Mouse (Mus musculus) gonadal fat pad, adult 2 months (tissue): ENCODE data around the gene Mcoln2. TPM values are rescaled to one million over a fixed set of nuclear protein-coding genes. Genes with fewer than 3 reads are reported as not detected.

Source experiments
- DNase-seq: peaks from one replicate; pipeline ENCODE4 v3.0.0-alpha.2; 2012; ENCODE audit warnings: low read depth
- polyA plus RNA-seq: library from polyadenylated mRNA; depleted of rRNA; stranded (reverse); fragments of >200 nt; gene quantifications from 2 replicates; pipeline ENCODE4 v1.2.3, GENCODE M21; 2012; rRNA removed

Mcoln2 gene
- 0.41 and 0.47 TPM in 2 replicates for polyA plus RNA-seq

DNA sequence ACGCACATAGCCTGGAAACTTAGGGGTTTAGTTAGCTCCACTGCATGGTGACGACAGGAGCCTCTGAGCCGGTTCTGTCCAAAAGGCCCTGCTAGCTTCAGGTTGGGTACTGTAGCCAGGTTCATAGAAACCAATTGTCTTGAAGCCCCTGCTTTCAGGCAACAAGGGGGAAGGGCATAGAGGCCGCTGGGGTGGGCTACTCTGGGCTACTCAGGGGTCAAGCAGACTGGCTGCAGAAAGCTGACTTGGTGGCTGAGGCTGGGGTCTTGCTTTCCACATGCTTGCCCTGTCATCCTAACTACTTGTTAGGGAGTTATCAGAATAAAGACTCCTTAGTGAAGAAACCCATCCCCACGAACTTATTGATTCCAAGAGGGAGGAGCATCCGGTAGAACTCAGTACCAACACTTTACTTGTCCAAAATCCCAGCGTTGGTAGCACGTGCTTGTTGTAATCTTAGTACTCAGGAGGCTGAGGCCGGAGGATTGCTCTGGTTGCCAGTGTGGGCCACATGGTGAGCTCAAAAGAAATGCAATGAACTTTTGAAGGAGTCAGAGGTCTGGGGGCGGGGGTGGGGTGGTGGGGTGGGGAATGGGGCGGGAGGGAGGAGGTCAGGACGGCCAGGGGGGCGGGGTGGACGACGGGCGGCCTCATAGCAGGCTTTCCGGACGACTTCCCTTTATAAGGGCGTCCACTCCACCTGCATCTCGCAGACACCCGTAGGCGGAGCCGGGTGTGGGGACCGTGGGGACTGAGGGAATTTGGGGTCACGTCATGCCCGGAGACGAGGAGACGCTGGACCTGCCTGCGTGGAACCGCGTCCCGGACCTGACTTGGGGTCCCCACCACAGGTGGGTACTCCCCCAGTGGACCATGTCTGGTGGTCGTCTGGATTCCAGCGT, at the start of gene Mcoln2:
Gene Mcoln2, plus strand, starts transcription at position 678 of the 902 bp plus-strand sequence.
- no peak for DNase-seq

- no peak for DNase-seq
Measured at GRCm38 (mm10) chr3:146099925-146100324, 49.7 kb upstream of the Mcoln2 start.

DNA sequence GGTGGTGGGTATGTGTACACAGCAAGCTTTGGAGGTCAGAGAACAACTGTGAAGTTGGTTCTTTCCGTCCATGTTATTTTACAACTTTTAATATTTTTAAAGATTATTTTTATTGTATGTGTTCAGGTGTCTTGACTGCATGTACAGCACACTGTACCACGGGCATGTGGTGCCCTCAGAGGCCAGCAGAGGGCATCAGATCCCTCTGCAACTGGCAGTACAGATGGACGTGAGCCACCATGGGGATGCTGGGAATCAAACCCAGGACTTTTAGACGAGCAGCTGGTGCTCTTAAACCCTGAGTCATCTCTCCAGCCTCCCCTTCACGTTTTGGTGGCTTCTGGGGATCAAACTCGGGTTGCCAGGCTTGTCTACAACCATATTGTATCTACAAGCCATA, 47.6 kb upstream of the Mcoln2 start:
- DNase-seq, result no peak

DNA sequence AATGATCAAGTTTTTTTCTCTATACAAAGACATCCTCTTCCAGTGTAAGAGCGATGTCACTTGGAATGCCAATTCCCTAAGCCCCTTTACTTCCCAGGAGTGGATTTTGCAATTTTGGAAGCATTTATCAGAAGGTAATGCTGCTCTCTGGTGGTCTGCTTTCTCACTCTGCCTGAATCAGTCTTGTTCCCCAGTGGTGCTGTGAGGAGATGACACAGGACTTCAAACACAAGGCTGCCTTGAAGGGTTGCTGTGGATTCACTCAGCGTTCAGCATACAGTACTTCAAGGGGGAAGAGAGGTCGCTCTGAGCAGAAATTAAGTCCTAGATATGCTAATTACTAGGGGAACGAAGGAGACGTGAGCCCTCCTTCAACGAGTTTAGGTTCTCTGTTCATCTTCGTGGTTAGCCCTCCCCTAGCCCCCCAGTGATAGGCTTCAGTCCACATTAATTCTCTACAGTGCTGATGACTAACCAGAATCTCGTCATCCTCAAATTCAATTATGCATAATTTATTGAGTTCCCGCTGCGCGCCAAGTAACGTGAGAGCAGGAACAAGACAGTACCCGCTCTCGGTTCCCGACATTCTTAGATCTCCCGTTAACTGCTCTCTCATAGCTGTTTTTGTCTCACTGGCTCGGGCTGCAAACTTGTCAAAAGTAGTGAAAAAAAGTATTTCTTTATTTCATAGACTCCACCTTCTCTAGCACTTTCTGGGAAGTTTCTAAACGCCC, 42.4 kb upstream of the Mcoln2 start:
- DNase-seq, result no peak

DNA sequence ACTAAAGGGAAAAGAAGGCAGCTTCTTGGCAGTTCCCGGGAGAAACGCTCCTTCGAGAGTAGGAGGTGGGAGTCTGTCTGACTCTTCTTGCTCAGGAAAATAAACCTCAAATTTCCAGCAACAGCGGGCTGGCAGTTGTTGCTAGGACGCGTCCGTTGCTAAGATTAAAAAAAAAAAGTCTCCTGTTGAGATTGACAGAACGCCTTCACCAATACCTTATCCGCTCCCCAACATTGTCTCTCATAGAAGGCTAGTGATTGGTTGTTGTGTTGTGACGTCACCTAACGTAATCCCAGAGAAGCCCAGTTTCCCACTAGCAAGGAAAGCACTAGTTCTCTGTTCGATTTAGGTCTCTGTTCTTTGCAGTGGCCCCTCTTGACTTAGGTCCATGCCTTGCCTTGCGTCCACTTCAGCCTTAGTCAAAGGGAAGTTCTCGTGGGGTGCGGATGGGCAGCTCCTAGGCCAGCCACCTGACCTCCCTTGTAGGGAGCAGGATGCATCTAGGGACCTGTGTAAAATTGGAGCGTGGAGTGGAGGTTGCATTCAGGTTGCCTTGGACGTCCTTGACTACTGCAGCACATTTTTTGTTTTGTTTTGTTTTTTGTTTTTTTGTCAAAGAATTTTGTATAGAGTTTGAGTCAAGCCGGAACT, 41.6 kb upstream of the Mcoln2 start, which contains the start of gene Wdr63:
Gene Wdr63, minus strand, starts transcription at position 210 of the 651 bp plus-strand sequence.
- no peak for DNase-seq

- DNase-seq, result no peak
Measured at GRCm38 (mm10) chr3:146108945-146109344, 40.7 kb upstream of the Mcoln2 start.

DNA sequence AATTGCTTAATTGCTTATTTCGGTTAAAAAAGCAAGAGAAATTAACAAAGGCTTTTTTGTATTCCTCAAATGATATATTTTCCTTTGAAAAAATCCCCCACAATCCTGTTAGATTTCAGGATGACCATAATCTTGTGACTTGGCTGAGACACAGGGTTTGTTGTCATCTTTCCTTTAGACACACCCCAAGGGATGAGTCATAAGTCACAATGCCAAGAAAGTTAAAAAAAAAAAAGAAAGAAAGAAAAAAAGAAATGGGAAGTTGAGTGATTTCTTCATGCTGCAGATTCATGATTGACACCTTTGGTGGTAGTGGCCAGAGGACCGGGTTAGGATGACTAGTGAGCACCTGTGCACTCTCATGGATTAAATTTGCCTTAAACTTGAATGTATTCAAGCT, 39.3 kb upstream of the Mcoln2 start:
- DNase-seq, result no peak

- no peak for DNase-seq
Measured at GRCm38 (mm10) chr3:146110916-146111315, 38.7 kb upstream of the Mcoln2 start.

- no peak for DNase-seq
Measured at GRCm38 (mm10) chr3:146117258-146117996, 32.2 kb upstream of the Mcoln2 start, which contains the start of gene Mcoln3. Gene Mcoln3, plus strand, starts transcription at chr3:146117450.

GRCm38 (mm10) chr3:146117997-146118457, 31.6 kb upstream of the Mcoln2 start:
- no peak for DNase-seq

DNA sequence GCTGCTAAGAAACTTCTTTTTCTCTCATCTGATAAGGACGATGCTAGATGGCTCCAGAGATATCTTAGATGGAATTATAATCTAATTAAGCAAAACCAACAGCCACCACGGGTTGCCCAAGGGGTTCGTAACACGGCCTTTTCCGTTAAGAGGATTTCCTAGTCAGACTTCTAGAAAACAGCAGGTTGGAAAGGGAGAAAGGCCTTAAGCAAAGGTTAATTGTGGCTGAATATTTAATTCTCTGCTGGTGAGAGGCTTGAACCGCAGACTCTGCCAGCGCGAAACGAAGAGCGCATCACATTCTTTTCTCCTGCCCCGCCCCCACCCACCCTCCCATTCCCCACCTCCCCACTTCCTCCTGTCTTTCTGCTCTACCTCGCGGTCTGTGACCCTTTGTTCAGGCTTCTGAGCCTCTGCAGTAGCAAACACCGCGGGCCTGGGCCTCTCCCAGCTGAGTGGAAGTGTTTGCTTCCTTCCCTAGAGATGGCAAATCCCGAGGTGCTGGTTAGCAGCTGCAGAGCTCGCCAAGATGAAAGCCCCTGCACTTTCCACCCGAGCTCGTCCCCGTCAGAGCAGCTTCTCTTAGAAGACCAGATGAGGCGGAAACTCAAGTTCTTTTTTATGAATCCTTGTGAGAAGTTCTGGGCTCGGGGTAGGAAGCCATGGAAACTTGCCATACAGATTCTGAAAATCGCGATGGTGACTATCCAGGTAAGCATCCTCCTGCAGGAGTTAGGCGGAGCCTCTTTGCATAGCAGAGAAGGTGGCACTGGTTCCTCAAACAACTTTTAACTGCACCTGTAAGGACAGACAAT, 28.1 kb upstream of the Mcoln2 start:
- DNase-seq, result no peak

- no peak for DNase-seq
Measured at GRCm38 (mm10) chr3:146122125-146122420, 27.6 kb upstream of the Mcoln2 start.

- DNase-seq, result no peak
Measured at GRCm38 (mm10) chr3:146122807-146123463, 26.7 kb upstream of the Mcoln2 start.

DNA sequence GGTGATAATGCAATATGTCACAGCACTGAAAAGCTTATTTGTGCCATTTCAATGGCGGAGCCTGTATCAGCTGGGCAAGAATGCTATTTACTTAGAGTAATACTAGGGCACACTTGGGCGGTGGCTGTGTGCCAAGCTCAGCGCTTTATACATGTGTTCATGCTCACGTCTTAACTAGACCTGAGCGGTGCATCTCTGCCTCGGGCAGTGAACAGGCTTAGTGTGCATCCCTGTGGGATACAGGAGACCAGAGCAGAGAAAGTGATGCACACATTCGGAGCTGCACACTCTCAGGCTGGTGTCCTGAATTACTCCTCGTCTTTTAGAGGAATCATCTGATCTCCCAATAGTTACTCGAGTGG, 26.2 kb upstream of the Mcoln2 start:
- DNase-seq, result no peak

- no peak for DNase-seq
Measured at GRCm38 (mm10) chr3:146127205-146127604, 22.4 kb upstream of the Mcoln2 start.

GRCm38 (mm10) chr3:146134834-146135233, 14.8 kb upstream of the Mcoln2 start:
- DNase-seq, result no peak

- DNase-seq, result no peak
Measured at GRCm38 (mm10) chr3:146135417-146135816, 14.2 kb upstream of the Mcoln2 start.

DNA sequence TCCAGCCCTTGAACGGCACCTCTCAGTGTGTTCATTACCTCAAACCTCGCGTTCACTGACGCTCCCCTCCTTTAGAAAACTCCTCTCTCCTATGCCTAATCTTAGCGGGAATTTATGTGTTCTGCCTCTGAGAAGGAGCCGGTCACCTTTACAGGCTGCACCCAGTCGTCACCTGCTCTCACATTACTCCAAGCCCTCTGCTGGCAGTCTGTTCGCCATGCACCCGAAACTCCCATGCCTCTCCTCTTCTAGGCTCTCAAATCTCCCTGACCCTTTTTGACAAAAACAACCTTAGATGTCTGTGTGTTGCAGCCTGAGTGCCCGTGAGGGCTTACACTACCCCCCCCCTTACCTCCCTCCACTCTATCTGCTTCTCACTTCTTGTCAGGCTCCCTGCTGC, 13.2 kb upstream of the Mcoln2 start:
- no peak for DNase-seq

DNA sequence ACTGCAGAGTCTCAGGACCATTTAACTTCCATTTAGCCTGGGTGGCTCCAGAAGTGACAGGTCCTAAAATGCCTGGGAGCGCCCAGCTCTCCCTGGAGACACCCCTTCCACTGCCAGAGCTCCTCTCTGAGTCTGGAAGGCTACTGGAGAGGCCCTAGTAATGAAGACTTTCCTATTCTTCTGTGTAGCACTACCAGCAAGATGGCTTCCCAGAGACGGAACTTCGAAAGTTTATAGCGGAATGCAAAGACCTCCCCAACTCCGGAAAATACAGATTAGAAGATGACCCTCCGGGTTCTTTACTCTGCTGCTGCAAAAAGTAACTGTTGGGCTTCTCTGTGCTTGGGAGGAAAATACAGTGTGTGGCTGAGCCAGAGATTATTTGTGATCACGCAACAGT, 9.4 kb upstream of the Mcoln2 start:
- DNase-seq, result no peak

DNA sequence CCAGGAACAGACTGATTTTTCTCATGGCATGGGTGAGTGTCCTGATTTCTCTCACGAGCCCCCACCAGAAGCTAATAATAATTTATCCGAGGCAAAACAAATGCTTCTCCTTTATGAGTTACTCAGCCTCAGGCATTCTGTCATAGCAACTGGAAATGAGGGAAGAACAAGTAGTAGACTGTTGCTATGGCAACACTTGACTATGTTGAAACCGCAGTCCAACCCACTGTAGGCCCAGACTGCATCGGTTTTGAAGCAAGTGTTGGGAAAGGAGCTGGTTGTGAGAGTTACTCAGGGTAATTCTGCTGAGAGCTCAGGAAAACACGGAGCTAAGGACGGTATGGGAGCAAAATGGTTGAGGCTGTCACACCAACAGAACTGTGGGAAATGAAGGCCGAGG, 7.1 kb upstream of the Mcoln2 start:
- no peak for DNase-seq
